Mouse (Mus musculus): ENCODE results near the gene Aurkaip1. TPM values are rescaled to one million over a fixed set of nuclear protein-coding genes. Genes with fewer than 3 reads are reported as not detected.
"Not testable (repeated sequence)": the region's sequence is repeated elsewhere in the genome, so short reads cannot be mapped to it uniquely, and the experiment has no call there.

Aurkaip1 gene
- 121 and 123 TPM in 2 replicates for polyA plus RNA-seq (2014; fragmentation: Nextera tagmentation; extraction: Ambion mirVana)

- Histone ChIP-seq H3K4me3 (ENCODE audit: low read depth, low read length) (peak within 1 kb of the TSS; percentile 82), H3K4me2 (ENCODE audit: low read depth, low read length) (peak within 1 kb of the TSS; percentile 93), H3K27me3 (ENCODE audit: control insufficient read depth, insufficient read depth, low read length) (no peaks in the 10 kb centered on the region), H3K9ac (replicated peaks; ENCODE audit: low read length) (peak within 1 kb of the TSS; percentile 92), H3K36me3 (replicated peaks; ENCODE audit: control insufficient read depth, insufficient read depth, low read depth, low read length) (peaks cover 3% of the 10 kb centered on the region; the same call in 1 of the 2 replicates), H3K9me3 (replicated peaks; ENCODE audit: control insufficient read depth, low read length) (no peaks in the 10 kb centered on the region), H3K4me1 (ENCODE audit: control insufficient read depth, insufficient read depth, low read length) (peaks cover 5% of the 10 kb centered on the region), H3K27ac (replicated peaks; ENCODE audit: low read depth, low read length) (peak within 1 kb of the TSS; percentile 81)
- peak; percentile 86 for ATAC-seq (replicated peaks; ENCODE audit: insufficient number of reproducible peaks, low FRiP score, low TSS enrichment, low read depth)
- DNase-seq (ENCODE audit: low spot score) = peak; percentile 98
- under 1% methylated on average over 49 of the region's 49 CpGs for WGBS
Observed at GRCm38 (mm10) chr4:155831205-155831766, at the start of gene Aurkaip1. Aurkaip1 (plus strand) TSS chr4:155831272.

GRCm38 (mm10) chr4:155783486-155784080 is 47.5 kb upstream of the Aurkaip1 start:
- Histone ChIP-seq H3K27ac (replicated peaks; ENCODE audit: low read depth, low read length) (no peak overlapping the region), H3K27me3 (ENCODE audit: control insufficient read depth, insufficient read depth, low read length) (no peaks in the 10 kb centered on the region), H3K36me3 (replicated peaks; ENCODE audit: control insufficient read depth, insufficient read depth, low read depth, low read length) (no peaks in the 10 kb centered on the region), H3K4me2 (ENCODE audit: low read depth, low read length) (peak overlapping the region; percentile 74; the same call in 1 of the 2 replicates), H3K4me3 (ENCODE audit: low read depth, low read length) (peak overlapping the region; percentile 52), H3K4me1 (ENCODE audit: control insufficient read depth, insufficient read depth, low read length) (no peaks in the 10 kb centered on the region), H3K9me3 (replicated peaks; ENCODE audit: control insufficient read depth, low read length) (no peaks in the 10 kb centered on the region), H3K9ac (replicated peaks; ENCODE audit: low read length) (peak overlapping the region; percentile 83)
- no peak for ATAC-seq (replicated peaks; ENCODE audit: insufficient number of reproducible peaks, low FRiP score, low TSS enrichment, low read depth)
- 41% methylated on average over 16 of the region's 16 CpGs for WGBS
- DNase-seq (ENCODE audit: low spot score) = no peak

GRCm38 (mm10) chr4:155784081-155784701 is 46.9 kb upstream of the Aurkaip1 start:
- Histone ChIP-seq H3K4me1 (ENCODE audit: control insufficient read depth, insufficient read depth, low read length) (no peaks in the 10 kb centered on the region), H3K4me2 (ENCODE audit: low read depth, low read length) (peak overlapping the region; percentile 74), H3K36me3 (replicated peaks; ENCODE audit: control insufficient read depth, insufficient read depth, low read depth, low read length) (no peaks in the 10 kb centered on the region), H3K27ac (replicated peaks; ENCODE audit: low read depth, low read length) (peak overlapping the region; percentile 39), H3K9me3 (replicated peaks; ENCODE audit: control insufficient read depth, low read length) (no peaks in the 10 kb centered on the region), H3K4me3 (ENCODE audit: low read depth, low read length) (peak overlapping the region; percentile 52), H3K27me3 (ENCODE audit: control insufficient read depth, insufficient read depth, low read length) (no peaks in the 10 kb centered on the region), H3K9ac (replicated peaks; ENCODE audit: low read length) (peak overlapping the region; percentile 83)
- DNase-seq (ENCODE audit: low spot score) (peak; percentile 85), ATAC-seq (replicated peaks; ENCODE audit: insufficient number of reproducible peaks, low FRiP score, low TSS enrichment, low read depth) (peak; percentile 74)
- under 1% methylated on average over 52 of the region's 52 CpGs for WGBS

- no peak for ATAC-seq (replicated peaks; ENCODE audit: insufficient number of reproducible peaks, low FRiP score, low TSS enrichment, low read depth)
Observed at GRCm38 (mm10) chr4:155785246-155785645, 45.8 kb upstream of the Aurkaip1 start.

GRCm38 (mm10) chr4:155785819-155786218 is 45.3 kb upstream of the Aurkaip1 start, which contains the start of gene Tmem88b:
Tmem88b (minus strand) TSS chr4:155785874.
- Histone ChIP-seq H3K9me3 (replicated peaks; ENCODE audit: control insufficient read depth, low read length) (no peaks in the 10 kb centered on the region), H3K4me2 (ENCODE audit: low read depth, low read length) (peak within 1 kb of the TSS; percentile 74), H3K27me3 (ENCODE audit: control insufficient read depth, insufficient read depth, low read length) (no peaks in the 10 kb centered on the region), H3K4me3 (ENCODE audit: low read depth, low read length) (peak within 1 kb of the TSS; percentile 52; the same call in 1 of the 2 replicates), H3K27ac (replicated peaks; ENCODE audit: low read depth, low read length) (no peak within 1 kb of the TSS), H3K4me1 (ENCODE audit: control insufficient read depth, insufficient read depth, low read length) (no peaks in the 10 kb centered on the region), H3K36me3 (replicated peaks; ENCODE audit: control insufficient read depth, insufficient read depth, low read depth, low read length) (no peaks in the 10 kb centered on the region), H3K9ac (replicated peaks; ENCODE audit: low read length) (no peak within 1 kb of the TSS)
- DNase-seq (ENCODE audit: low spot score) (no peak), ATAC-seq (replicated peaks; ENCODE audit: insufficient number of reproducible peaks, low FRiP score, low TSS enrichment, low read depth) (no peak)
- WGBS = 61% methylated on average over 5 of the region's 5 CpGs

More at GRCm38 (mm10) chr4:155785246-155785645, 45.8 kb upstream of the Aurkaip1 start:
- H3K4me2 ChIP-seq (ENCODE audit: low read depth, low read length) = no peak overlapping the region
- WGBS = 78% methylated on average over 10 of the region's 10 CpGs
- H3K4me3 ChIP-seq (ENCODE audit: low read depth, low read length) = no peak overlapping the region
- H3K27me3 ChIP-seq (ENCODE audit: control insufficient read depth, insufficient read depth, low read length) = no peaks in the 10 kb centered on the region
- H3K27ac ChIP-seq (replicated peaks; ENCODE audit: low read depth, low read length) = no peak overlapping the region
- no peak overlapping the region for H3K9ac ChIP-seq (replicated peaks; ENCODE audit: low read length)
- H3K4me1 ChIP-seq (ENCODE audit: control insufficient read depth, insufficient read depth, low read length) = no peaks in the 10 kb centered on the region
- no peak for DNase-seq (ENCODE audit: low spot score)
- H3K36me3 ChIP-seq (replicated peaks; ENCODE audit: control insufficient read depth, insufficient read depth, low read depth, low read length) = no peaks in the 10 kb centered on the region
- no peaks in the 10 kb centered on the region for H3K9me3 ChIP-seq (replicated peaks; ENCODE audit: control insufficient read depth, low read length)

GRCm38 (mm10) chr4:155788300-155788699 is 42.8 kb upstream of the Aurkaip1 start:
- Histone ChIP-seq H3K4me3 (ENCODE audit: low read depth, low read length) (no peak overlapping the region), H3K4me2 (ENCODE audit: low read depth, low read length) (no peak overlapping the region), H3K9ac (replicated peaks; ENCODE audit: low read length) (no peak overlapping the region), H3K36me3 (replicated peaks; ENCODE audit: control insufficient read depth, insufficient read depth, low read depth, low read length) (no peaks in the 10 kb centered on the region), H3K9me3 (replicated peaks; ENCODE audit: control insufficient read depth, low read length) (no peaks in the 10 kb centered on the region), H3K27me3 (ENCODE audit: control insufficient read depth, insufficient read depth, low read length) (no peaks in the 10 kb centered on the region), H3K27ac (replicated peaks; ENCODE audit: low read depth, low read length) (no peak overlapping the region), H3K4me1 (ENCODE audit: control insufficient read depth, insufficient read depth, low read length) (no peaks in the 10 kb centered on the region)
- ATAC-seq (replicated peaks; ENCODE audit: insufficient number of reproducible peaks, low FRiP score, low TSS enrichment, low read depth) = no peak
- 81% methylated on average over 3 of the region's 3 CpGs for WGBS
- no peak for DNase-seq (ENCODE audit: low spot score)

GRCm38 (mm10) chr4:155788833-155789232 is 42.2 kb upstream of the Aurkaip1 start:
- not testable (repeated sequence) for H3K4me3 ChIP-seq (ENCODE audit: low read depth, low read length); H3K9me3 ChIP-seq (replicated peaks; ENCODE audit: control insufficient read depth, low read length); H3K27ac ChIP-seq (replicated peaks; ENCODE audit: low read depth, low read length); H3K36me3 ChIP-seq (replicated peaks; ENCODE audit: control insufficient read depth, insufficient read depth, low read depth, low read length); DNase-seq (ENCODE audit: low spot score); H3K4me2 ChIP-seq (ENCODE audit: low read depth, low read length); H3K27me3 ChIP-seq (ENCODE audit: control insufficient read depth, insufficient read depth, low read length); ATAC-seq (replicated peaks; ENCODE audit: insufficient number of reproducible peaks, low FRiP score, low TSS enrichment, low read depth); H3K4me1 ChIP-seq (ENCODE audit: control insufficient read depth, insufficient read depth, low read length); H3K9ac ChIP-seq (replicated peaks; ENCODE audit: low read length)
- WGBS = 76% methylated on average over 4 of the region's 4 CpGs

- Histone ChIP-seq H3K27ac (replicated peaks; ENCODE audit: low read depth, low read length) (no peak within 1 kb of the TSS), H3K4me2 (ENCODE audit: low read depth, low read length) (no peak within 1 kb of the TSS), H3K4me3 (ENCODE audit: low read depth, low read length) (no peak within 1 kb of the TSS), H3K4me1 (ENCODE audit: control insufficient read depth, insufficient read depth, low read length) (no peaks in the 10 kb centered on the region), H3K9me3 (replicated peaks; ENCODE audit: control insufficient read depth, low read length) (no peaks in the 10 kb centered on the region), H3K9ac (replicated peaks; ENCODE audit: low read length) (no peak within 1 kb of the TSS), H3K27me3 (ENCODE audit: control insufficient read depth, insufficient read depth, low read length) (no peaks in the 10 kb centered on the region), H3K36me3 (replicated peaks; ENCODE audit: control insufficient read depth, insufficient read depth, low read depth, low read length) (no peaks in the 10 kb centered on the region)
- no peak for ATAC-seq (replicated peaks; ENCODE audit: insufficient number of reproducible peaks, low FRiP score, low TSS enrichment, low read depth)
- 75% methylated on average over 3 of the region's 3 CpGs for WGBS
- no peak for DNase-seq (ENCODE audit: low spot score)
Observed at GRCm38 (mm10) chr4:155790021-155790489, 41.0 kb upstream of the Aurkaip1 start, which contains the start of gene Ankrd65. Ankrd65 (plus strand) TSS chr4:155790439.

All from embryonic facial prominence, embryonic 11.5 days (tissue).